Mouse (Mus musculus) forebrain, embryonic 14.5 days (tissue): ENCODE data around the gene Gm21719. TPM values are rescaled to one million over a fixed set of nuclear protein-coding genes. Genes with fewer than 3 reads are reported as not detected.
"Not testable (repeated sequence)": the region's sequence is repeated elsewhere in the genome, so short reads cannot be mapped to it uniquely, and the experiment has no call there.

Experiments
- ATAC-seq: fragments of 200-750 bp; cut with Nextera tagmentation; 2 replicates; pipeline ENCODE4 v1.8.0; 2017; ENCODE audit warnings: mild to moderate bottlenecking, moderate library complexity
- DNase-seq: peaks from one replicate; pipeline ENCODE4 v3.0.0-alpha.2; 2015; ENCODE audit warnings: low spot score
- H3K27ac ChIP-seq: fragments of 300-500 bp; sonication (generic); 2 replicates; pipeline ENCODE4 v1.5.1; 2014; ENCODE audit warnings: low read depth, mild to moderate bottlenecking, control low read depth, low read length, moderate library complexity
- H3K27me3 ChIP-seq: fragments of 300-500 bp; sonication (generic); replicated peaks from 2 replicates; pipeline ENCODE4 v1.6.1; 2014; ENCODE audit warnings: low read length, control low read depth, mixed read lengths; ENCODE audit not compliant: control insufficient read depth, insufficient read depth
- H3K36me3 ChIP-seq: fragments of 300-500 bp; sonication (generic); 2 replicates; pipeline ENCODE4 v1.6.1; 2014; ENCODE audit warnings: low read length, control low read depth; ENCODE audit not compliant: control insufficient read depth, insufficient read depth
- H3K4me1 ChIP-seq: fragments of 300-500 bp; sonication (generic); 2 replicates; pipeline ENCODE4 v1.6.1; 2014; ENCODE audit warnings: antibody characterized with exemption, low read length, control low read depth; ENCODE audit not compliant: control insufficient read depth, insufficient read depth
- H3K4me2 ChIP-seq: fragments of 300-500 bp; sonication (generic); 2 replicates; pipeline ENCODE4 v1.6.1; 2014; ENCODE audit warnings: mild to moderate bottlenecking, control low read depth, low read length
- H3K4me3 ChIP-seq: fragments of 300-500 bp; sonication (generic); 2 replicates; pipeline ENCODE4 v1.5.1; 2014; ENCODE audit warnings: low read depth, low read length, control low read depth
- H3K9ac ChIP-seq: fragments of 300-500 bp; sonication (generic); 2 replicates; pipeline ENCODE4 v1.6.1; 2014; ENCODE audit warnings: mild to moderate bottlenecking, low read length, control low read depth, moderate library complexity
- H3K9me3 ChIP-seq: fragments of 300-500 bp; sonication (generic); replicated peaks from 2 replicates; pipeline ENCODE4 v1.6.1; 2016; ENCODE audit warnings: low read length, control low read depth, mixed read lengths; ENCODE audit not compliant: control insufficient read depth
- WGBS: fragments of 180-500 bp; shearing (Covaris S2); extraction: QIAGEN DNeasy Blood & Tissue Kit; methylation state at CpG from one replicate; pipeline ENCODE4 v1.1.7; 2014; 5-methylcytosine and 5-hydroxymethylcytosine counted together
- polyA plus RNA-seq: library from polyadenylated mRNA; unstranded; fragments of >200 nt; fragmentation: Nextera tagmentation; extraction: Ambion mirVana; gene quantifications from 2 replicates; pipeline ENCODE4 v1.2.1, GENCODE M21; 2014

Gm21719 gene
- polyA plus RNA-seq, result not detected in 2 replicates

DNA sequence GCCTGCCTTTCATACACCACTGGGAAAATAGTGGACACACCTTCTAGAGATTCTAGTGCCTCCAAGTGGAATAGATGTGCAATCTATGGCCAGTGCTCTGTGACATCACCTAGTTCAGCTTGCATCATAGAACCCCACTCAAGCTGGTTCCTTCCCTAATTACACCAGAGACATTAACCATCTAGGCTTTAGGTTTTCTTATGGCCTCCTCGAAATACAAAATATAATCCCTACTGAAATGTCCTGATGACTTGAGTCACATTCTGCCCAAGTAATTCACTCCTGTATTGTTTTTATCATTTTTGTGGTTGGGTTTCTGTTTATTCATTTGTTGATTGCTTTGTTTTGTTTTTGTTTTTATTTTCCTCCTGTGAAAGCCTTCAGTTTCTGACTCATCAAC is at the start of gene Gm21719:
Gene Gm21719 (minus strand): TSS at position 101 of the 400 bp plus-strand sequence.
- not testable (repeated sequence) for H3K4me2 ChIP-seq, H3K4me1 ChIP-seq, H3K9ac ChIP-seq, DNase-seq, H3K27me3 ChIP-seq, H3K4me3 ChIP-seq, H3K36me3 ChIP-seq, ATAC-seq, H3K27ac ChIP-seq, H3K9me3 ChIP-seq
- no CpG with 5 or more reads among the region's 1 CpGs for WGBS

Other genes with a start within 250 kb of the Gm21719 start
- not detected in 2 replicates for gene Gm28919, start 99.3 kb downstream of the Gm21719 start, polyA plus RNA-seq
- gene Gm20830, start 235.4 kb upstream of the Gm21719 start, polyA plus RNA-seq, result not detected in 2 replicates